Mouse (Mus musculus) monocyte, adult 2 months (primary cell): ENCODE results near the gene Ttc13.

Experiments
- DNase-seq, 2 experiments: peaks; one replicate each; pipeline ENCODE4 v3.0.0; 2022; ENCODE audit warnings: low spot score in 2 of 2, low read depth in 1 of 2

Gene Ttc13

DNA sequence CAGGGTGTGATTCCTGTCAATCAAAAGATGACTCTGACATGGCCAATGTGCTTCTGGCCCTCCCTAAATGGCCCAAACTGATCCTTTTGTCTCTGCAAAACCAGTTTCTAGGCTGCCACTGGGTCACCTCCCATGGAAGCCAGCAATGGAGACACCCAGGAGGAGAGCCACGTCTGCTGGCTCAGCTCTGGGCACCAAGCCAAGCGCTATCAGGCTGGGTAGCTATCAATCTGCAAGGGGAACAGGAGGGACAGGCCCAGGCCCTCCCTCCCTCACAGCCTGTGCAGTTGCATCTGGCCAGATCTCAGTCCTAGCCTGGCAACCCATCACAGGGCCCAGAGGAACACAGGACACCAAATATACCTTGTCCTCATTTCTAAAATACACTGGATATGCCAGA lies 63.4 kb downstream of the Ttc13 start:
- no peak for DNase-seq

DNA sequence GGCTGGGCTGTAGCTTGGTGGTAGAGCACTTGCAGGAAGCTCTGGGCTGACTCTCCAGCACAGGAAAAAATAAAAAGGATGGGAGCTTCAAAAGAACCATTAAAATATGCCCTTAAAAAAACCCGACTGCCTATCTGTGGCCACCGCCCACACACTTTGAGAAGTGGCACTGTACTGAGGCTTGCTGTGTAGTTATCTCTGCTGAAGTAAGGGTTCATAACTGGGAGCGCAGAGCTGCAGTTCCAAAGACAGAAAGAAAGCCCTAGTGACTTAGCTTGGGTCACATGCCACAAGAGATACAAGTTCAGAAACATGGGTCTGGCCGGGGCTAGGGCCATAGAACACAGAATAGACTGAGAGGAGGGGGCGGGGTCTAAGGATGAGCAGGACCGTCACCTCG lies 63.8 kb downstream of the Ttc13 start:
- no peak for DNase-seq

DNA sequence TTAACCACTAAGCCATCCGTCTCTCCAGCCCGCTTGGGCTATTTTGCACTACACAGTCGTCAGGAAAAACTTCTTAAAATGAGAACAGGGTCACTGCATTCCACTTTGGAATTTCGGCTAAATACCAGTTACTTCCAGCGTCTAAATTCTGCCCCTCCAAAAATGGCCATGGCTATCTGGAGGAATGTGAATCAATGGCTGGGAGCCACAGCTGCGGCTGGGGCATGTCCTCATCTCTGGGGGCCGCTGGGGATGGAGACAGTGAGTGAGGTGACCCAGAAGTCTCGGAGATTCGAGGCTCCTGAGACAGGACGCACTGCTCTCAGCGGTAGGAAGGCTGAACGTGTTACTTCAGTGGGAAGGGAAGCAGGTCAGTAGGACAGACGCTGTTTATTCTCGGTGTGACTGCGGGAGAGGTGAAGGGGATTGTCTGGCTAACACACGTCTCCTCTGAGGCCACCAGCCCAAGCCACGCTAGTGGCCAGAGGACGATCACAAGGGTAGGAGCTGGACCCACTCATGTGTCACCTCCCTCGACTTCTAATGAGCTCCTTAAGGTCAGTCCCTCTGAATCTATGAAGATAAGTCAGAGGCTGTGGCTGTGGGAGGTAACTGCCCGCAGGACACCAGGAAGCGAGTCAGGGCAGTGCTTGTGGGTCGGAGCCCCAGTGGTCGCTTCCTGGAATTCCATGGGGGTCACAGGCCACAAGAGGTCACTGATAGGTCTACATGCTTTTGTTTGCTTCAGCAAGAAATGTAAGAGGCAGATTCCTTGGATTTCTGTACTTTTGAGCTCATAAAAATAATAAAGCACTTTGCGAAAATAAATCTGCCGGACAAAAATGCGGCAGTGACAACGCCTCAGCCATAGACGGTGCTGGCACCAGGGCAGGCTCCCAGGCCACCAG lies 68.0 kb downstream of the Ttc13 start:
- no peak for DNase-seq

DNA sequence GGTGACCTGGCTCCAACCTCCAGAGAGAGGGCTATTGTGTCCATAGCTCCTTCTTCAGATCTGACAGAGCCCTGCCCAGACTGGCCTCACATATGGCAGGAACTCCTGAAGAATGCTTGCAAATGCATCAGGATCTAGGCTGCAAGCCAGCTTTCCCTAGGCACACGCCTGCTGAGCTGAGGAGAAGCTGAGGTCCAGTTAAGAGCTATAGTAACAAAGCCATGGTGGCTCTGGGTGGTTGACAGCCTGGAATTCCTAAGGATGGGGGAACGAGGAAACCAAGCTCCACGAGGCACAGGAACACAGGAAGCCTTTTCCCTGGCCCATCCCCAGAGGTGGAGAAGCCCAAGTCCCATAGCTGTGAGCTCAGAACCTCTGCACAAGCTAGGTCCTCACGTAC lies 69.2 kb downstream of the Ttc13 start:
- no peak for DNase-seq

DNA sequence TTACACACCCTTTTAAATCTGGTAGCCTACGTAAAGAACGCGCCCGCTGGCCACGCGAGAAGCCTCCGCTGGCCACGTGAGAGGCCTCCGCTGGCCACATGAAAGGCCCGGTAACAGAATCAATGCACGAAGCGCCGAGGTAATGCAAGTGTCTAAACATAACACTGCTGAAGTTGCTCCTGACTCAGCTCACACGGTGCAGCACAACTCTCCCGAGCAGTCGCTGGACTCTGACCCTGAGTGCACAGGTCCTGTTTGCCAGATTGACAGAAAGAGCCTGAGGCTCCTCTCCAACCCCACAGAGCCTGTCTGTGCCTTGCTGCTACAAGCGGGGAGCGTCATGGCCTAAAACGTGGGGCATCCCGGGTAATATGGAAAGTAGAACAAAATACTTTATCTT lies 70.0 kb downstream of the Ttc13 start:
- no peak for DNase-seq

DNA sequence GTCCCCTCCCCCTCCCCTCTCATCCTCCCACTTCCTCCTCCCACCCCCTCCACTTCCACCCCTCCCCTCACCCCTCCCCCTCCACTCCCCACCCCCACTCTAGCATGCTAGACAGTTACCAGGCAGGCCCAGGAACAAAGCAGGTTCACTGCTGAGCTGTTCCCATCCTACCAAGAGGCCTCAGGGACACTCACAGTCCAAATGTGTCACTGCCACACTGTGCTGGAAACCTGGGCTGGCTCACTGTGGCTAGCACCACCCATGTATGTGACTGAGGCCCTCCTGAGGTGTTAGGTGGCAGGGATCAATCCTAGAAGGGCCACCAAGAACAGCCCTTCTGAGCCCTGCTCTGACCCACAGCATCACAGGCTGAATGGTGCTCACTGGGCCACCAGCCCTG lies 73.5 kb downstream of the Ttc13 start:
- no peak for DNase-seq

DNA sequence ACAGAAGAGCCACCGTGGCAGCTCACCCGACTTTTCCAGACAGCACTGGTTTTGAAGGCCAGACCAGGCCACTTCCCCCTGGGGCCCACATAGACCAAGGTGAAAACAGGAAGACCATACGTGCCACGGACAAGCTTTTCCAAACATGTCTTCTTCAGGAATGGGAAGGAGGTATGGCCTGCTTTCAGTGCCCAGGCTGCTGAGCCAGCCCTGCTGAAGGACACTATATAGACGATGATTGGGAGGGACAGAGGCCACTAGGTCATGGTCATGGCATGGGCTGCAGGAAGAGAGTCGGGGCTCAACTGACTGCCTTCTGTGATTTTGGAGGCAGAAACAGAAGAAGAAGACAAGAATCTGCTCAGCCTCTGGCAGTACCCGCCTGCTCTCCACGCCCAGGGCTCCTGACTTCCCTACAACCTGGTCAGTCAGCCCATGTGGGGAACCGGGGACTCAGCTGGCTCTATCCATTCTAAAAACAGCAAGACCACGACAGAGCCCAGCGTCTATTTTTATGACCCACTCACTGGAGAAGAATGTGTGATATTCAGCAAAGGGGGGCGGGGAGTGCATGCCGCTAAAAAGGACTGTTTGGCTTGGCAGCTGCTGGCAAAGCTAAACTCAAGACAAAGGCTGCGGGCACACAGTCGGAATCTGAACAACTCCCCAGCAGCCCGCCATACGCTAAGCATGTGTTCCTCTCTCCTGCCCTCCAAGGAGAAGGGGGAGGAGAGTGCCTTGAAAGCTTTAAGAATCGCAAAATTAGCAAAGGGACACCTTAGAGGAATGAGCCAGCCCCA lies 78.0 kb downstream of the Ttc13 start:
- no peak for DNase-seq

DNA sequence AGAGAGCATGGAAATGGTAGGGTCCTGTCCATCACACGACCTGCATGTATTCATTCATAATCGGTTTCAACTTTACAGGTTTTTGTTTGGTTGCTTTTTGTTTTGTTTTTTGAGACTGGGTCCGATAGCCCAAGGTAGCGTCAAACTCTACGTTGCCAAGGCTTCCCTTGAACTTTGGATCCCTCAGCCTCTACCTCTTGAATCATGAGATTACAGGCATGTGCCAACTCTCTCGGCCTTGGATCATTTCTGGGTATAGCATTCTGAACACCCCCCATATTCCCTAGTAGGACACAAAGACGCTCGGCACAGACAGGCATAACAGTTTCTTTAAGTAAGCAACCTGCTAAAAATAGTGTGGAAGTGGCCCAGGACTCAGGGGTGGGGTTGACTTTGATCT lies 80.2 kb downstream of the Ttc13 start:
- no peak for DNase-seq

DNA sequence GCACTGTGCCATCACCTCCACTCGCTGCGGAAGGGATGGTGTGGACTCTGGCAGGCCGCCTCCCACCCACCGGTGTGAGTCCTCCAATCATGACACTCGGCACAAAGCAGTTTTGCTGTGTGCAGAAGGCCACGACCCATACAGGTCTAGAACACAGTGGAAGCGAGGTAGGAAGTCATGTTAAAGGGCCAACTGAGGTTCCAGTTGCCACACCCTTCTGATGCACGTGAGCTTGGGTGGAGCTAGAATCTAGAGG lies 86.6 kb downstream of the Ttc13 start:
- DNase-seq, result no peak

DNA sequence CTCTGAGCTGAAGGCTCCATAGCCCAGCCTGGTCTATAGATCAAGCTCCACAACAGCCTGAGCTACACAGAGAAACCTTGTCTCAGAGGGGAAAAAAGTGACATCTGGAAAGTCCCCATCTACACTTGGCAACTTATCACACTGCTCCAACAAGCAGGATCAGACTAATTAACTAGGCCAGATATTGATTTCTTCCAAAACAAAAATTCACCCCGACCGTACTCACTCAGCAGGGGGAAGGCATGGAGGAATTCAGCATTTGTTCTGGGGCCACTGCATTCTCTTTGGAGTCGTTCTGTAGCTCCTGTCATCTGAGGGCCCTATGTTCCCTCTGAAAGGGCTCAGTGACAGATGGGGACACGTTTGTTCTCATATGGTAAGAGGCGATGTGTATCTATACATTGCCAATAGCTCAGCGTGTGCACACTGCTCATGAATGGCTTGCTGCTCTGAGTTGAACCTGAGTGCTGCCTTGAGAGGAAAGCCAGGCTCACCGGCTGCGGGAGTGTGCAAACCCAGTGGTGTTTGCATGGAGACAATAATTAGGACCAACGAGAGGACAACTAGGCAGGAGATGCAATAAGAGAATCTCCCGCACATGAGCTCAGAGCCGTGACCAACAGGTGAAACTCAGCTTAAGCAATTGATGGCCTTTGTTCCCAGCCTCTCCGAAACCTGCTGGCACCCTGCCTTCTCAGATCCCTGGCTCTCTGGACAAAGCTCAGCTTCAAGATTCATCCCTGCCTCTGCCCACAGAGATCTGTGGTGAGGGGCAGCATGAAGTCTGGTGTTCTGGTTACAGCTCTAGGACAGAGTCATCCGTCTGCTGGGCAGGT lies 87.2 kb downstream of the Ttc13 start:
- DNase-seq, result no peak

DNA sequence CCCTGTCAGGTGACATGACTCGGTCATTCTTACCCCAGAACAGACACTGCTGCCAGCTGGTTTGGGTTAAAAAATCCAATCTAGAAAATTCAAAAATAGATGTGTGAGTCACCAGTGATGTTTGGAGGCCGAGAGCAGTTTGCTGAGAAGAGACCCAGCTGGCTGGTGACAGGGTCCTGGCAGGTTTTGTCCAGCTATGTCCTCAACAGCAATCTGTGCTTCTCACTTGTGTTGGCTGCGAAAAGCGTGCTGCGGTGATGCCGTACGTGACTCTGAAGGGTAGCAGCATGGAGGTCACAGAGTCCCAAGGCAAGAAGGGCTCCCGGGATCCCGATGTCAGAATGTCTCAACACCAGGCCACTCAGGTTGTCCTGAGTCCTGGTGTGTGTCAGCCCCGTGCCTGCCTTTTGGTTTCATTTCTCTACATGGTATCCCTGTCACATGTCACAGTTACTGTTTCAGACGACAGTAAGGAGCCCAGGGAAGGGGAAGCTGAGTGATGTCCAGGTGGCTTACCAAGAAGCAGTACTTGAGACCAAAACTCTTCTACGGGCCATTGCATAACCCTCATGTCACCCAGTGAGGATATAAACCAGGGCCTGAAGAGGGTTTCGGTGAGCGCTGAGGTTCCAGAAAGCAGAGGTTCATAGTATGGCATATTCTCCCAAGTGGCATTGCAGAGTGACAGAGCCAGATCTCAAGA lies 88.6 kb downstream of the Ttc13 start:
- DNase-seq, result no peak

DNA sequence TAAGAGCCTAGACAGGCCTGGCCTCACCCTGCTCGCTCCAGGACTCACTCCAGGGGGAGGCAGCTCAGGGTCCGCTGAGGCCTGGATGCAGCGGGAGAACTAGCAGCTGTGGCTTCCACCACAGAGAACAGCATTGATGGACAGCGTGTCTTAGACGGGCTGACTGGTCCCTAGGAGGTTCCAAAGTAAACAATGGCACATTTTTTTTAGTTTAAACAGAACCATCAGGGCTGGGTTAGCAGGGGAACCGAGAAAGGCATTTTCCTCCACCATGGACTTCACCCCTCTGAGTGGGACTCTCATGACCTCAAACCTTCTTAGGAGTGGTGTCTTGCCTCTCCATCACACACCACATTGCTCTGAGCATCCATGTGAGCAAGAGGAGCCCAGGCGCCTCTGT lies 89.8 kb downstream of the Ttc13 start:
- no peak for DNase-seq

DNA sequence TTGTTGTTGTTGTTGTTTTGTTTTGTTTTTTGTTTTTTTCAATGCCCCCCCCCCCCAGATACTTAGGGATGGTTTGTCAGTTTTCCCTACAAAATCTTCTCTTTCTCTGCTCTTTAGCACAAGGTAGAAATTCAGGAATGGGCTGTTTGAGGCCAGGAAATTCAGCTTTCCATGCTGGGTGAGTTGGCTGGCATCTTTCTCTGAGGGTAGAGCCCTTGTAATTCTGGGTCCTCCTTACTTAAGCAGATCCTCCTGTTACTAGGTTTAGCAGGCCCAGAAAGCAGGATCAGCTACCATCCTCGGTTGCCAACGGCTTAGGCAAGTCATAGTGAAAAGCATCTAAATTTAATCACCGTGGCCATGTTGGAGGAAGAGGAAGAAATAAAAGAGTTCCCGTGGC lies 90.9 kb downstream of the Ttc13 start:
- DNase-seq, result no peak

DNA sequence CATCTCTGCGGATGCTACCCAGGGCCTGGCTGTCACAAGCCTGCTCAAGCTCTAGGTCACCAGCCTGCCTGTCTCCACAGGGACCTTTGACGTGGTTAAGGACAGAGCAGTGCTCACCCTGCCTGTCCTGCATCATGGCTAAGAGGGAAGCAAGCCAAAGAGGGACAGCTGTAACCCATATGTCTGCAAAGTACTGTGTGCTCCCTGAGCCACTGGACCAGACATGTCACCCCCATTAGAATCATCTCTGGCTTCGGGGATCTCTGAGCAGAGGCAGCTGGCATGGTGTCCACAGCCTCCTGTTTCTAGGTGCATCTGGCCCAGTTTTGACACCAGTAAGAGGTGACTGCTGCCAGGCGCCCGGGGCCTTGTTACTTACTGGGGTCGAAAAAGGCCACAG lies 91.3 kb downstream of the Ttc13 start:
- no peak for DNase-seq

DNA sequence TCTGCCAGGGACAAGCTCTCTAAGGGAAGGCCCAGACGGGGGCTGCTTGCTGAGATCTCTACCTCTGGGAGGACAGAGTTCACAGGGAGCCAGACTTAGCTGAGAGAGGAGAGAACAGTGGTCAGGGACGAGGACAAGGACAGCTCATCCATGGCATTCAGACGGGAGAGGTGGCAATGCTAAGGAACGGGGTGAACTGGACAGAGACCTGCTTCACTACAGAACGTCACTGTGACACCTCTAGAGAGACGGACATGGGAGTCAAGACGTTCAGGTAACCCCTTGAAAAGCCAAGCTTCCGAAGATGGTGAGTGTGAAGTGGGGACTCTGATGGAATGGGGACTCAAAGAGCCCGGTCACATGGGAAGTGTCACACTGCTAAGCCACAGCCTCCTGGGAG lies 95.5 kb downstream of the Ttc13 start:
- no peak for DNase-seq
